Mouse (Mus musculus): ENCODE data around the gene Flad1. TPM values are rescaled to one million over a fixed set of nuclear protein-coding genes. Genes with fewer than 3 reads are reported as not detected.

Flad1 gene
- polyA plus RNA-seq, 1 experiment from 2014 or later = 37.8 TPM

- no peak overlapping the region for H3K4me3 ChIP-seq (replicated peaks)
- ATAC-seq = no peak
- no peak overlapping the region for H3K27ac ChIP-seq
- no peaks in the 10 kb centered on the region for H3K36me3 ChIP-seq
- H3K4me1 ChIP-seq (replicated peaks) = peaks cover 17% of the 10 kb centered on the region
- no peaks in the 10 kb centered on the region for H3K9me3 ChIP-seq
- H3K27me3 ChIP-seq = 0 out of 2 replicates have a peak, but pooled peaks cover 3% of the 10 kb centered on the region
- H3K4me2 ChIP-seq (replicated peaks) = no peak overlapping the region
- peak overlapping the region; percentile 21; the same call in 1 of the 2 replicates for H3K9ac ChIP-seq (replicated peaks)
- 38% methylated on average over 12 of the region's 12 CpGs for WGBS
Measured at GRCm38 (mm10) chr3:89384331-89385076, 27.2 kb downstream of the Flad1 start.

- no peak for ATAC-seq
- no peak overlapping the region for H3K4me3 ChIP-seq (replicated peaks)
- H3K27me3 ChIP-seq = 0 out of 2 replicates have a peak, but pooled peaks cover 3% of the 10 kb centered on the region
- H3K4me1 ChIP-seq (replicated peaks) = peaks cover 25% of the 10 kb centered on the region
- no peaks in the 10 kb centered on the region for H3K9me3 ChIP-seq
- H3K27ac ChIP-seq = no peak overlapping the region
- H3K36me3 ChIP-seq = no peaks in the 10 kb centered on the region
- no peak overlapping the region for H3K4me2 ChIP-seq (replicated peaks)
- H3K9ac ChIP-seq (replicated peaks) = no peak overlapping the region
- 90% methylated on average over 5 of the region's 5 CpGs for whole genome bisulfite sequencing
Measured at GRCm38 (mm10) chr3:89383651-89384255, 27.9 kb downstream of the Flad1 start.

GRCm38 (mm10) chr3:89382950-89383349, 28.7 kb downstream of the Flad1 start:
- H3K4me3 ChIP-seq (replicated peaks) = no peak overlapping the region
- no peaks in the 10 kb centered on the region for H3K36me3 ChIP-seq
- H3K9me3 ChIP-seq = no peaks in the 10 kb centered on the region
- ATAC-seq = no peak
- H3K9ac ChIP-seq (replicated peaks) = no peak overlapping the region
- WGBS = 85% methylated on average over 5 of the region's 5 CpGs
- H3K27me3 ChIP-seq = 0 out of 2 replicates have a peak, but pooled peaks cover 3% of the 10 kb centered on the region
- H3K4me2 ChIP-seq (replicated peaks) = no peak overlapping the region
- peaks cover 32% of the 10 kb centered on the region for H3K4me1 ChIP-seq (replicated peaks)
- H3K27ac ChIP-seq = no peak overlapping the region

- 88% methylated on average over 9 of the region's 9 CpGs for WGBS
- Histone ChIP-seq H3K27me3 (0 out of 2 replicates have a peak, but pooled peaks cover 3% of the 10 kb centered on the region), H3K4me1 (replicated peaks) (peaks cover 35% of the 10 kb centered on the region), H3K9me3 (no peaks in the 10 kb centered on the region), H3K9ac (replicated peaks) (no peak overlapping the region), H3K4me3 (replicated peaks) (no peak overlapping the region), H3K36me3 (no peaks in the 10 kb centered on the region), H3K27ac (no peak overlapping the region), H3K4me2 (replicated peaks) (no peak overlapping the region)
- ATAC-seq = no peak
Measured at GRCm38 (mm10) chr3:89382033-89382882, 29.4 kb downstream of the Flad1 start.

GRCm38 (mm10) chr3:89381233-89381632, 30.4 kb downstream of the Flad1 start:
- no peak for ATAC-seq
- Histone ChIP-seq H3K9ac (replicated peaks) (no peak overlapping the region), H3K4me1 (replicated peaks) (peaks cover 35% of the 10 kb centered on the region), H3K36me3 (no peaks in the 10 kb centered on the region), H3K9me3 (no peaks in the 10 kb centered on the region), H3K4me2 (replicated peaks) (no peak overlapping the region), H3K4me3 (replicated peaks) (no peak overlapping the region), H3K27me3 (0 out of 2 replicates have a peak, but pooled peaks cover 3% of the 10 kb centered on the region), H3K27ac (no peak overlapping the region)
- WGBS = 81% methylated on average over 11 of the region's 11 CpGs

DNA sequence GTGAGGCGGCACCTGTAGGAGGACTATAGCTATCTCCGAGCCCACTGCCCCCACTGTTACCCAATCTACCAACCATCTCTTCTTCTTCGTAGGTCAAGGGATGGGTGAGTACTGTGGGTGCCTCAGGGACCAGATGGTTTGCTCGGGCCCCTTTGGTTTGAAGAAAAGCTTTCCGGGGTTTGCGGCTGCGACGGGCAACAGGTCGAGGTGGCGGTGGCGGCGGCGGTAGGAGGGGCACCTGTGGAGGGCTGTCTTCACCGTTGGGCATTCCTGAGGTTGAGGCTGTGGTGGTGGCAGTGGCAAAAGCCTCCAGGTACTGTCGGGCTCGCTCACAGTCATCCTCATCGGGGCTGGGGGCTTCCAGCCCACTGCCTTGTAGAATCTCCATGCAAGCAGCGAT, 31.0 kb downstream of the Flad1 start:
- 0 out of 2 replicates have a peak, but pooled peaks cover 3% of the 10 kb centered on the region for H3K27me3 ChIP-seq
- no peak overlapping the region for H3K9ac ChIP-seq (replicated peaks)
- no peak overlapping the region for H3K27ac ChIP-seq
- no peaks in the 10 kb centered on the region for H3K9me3 ChIP-seq
- H3K4me1 ChIP-seq (replicated peaks) = peaks cover 35% of the 10 kb centered on the region
- H3K4me2 ChIP-seq (replicated peaks) = no peak overlapping the region
- 94% methylated on average over 18 of the region's 18 CpGs for WGBS
- ATAC-seq = no peak
- H3K4me3 ChIP-seq (replicated peaks) = no peak overlapping the region
- H3K36me3 ChIP-seq = no peaks in the 10 kb centered on the region

GRCm38 (mm10) chr3:89380291-89380690, 31.4 kb downstream of the Flad1 start:
- no peak overlapping the region for H3K4me3 ChIP-seq (replicated peaks)
- ATAC-seq = no peak
- H3K9ac ChIP-seq (replicated peaks) = no peak overlapping the region
- no peaks in the 10 kb centered on the region for H3K9me3 ChIP-seq
- H3K4me2 ChIP-seq (replicated peaks) = no peak overlapping the region
- H3K4me1 ChIP-seq (replicated peaks) = peaks cover 31% of the 10 kb centered on the region
- no peaks in the 10 kb centered on the region for H3K36me3 ChIP-seq
- 91% methylated on average over 14 of the region's 14 CpGs for WGBS
- no peaks in the 10 kb centered on the region for H3K27me3 ChIP-seq
- no peak overlapping the region for H3K27ac ChIP-seq

DNA sequence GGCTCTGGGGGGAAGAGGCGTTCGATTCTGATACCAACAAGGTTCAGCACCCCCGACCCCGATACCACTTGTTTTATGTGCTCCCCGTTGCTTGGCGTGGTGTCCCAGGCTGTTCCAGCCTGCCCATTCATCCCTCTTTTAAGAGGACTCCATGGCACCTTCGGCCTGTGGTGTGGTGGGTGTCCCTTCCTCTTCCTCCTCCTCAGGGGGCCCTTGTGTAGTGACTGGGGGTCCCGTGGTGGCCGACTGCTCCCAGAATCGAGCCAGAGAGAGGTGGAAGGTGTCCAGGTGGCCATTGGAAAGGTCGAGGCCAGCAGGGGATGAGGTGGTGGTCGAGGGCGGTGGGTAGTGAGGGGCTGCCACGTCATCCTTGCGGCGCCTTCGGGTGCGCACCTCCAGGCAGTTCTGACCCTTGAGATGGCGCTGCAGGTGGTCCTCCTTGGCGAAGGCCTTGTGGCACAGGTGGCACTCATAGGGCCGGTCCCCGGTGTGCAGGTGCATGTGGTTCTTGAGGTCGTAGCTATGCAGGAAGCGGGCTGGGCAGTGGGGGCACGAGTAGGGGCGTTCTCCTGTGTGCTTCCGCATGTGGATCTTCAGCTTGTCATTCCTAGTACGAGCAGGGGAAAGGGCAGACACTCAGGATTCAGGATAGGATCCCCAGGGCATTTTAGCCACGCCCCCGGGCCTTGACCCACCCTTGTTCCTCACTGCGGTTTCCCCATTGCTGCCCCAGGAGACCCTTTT, 32.1 kb downstream of the Flad1 start:
- H3K4me3 ChIP-seq (replicated peaks) = no peak overlapping the region
- H3K27me3 ChIP-seq = no peaks in the 10 kb centered on the region
- peaks cover 24% of the 10 kb centered on the region for H3K4me1 ChIP-seq (replicated peaks)
- no peak overlapping the region for H3K27ac ChIP-seq
- H3K4me2 ChIP-seq (replicated peaks) = peak overlapping the region; percentile 84
- ATAC-seq = no peak
- H3K36me3 ChIP-seq = no peaks in the 10 kb centered on the region
- no peaks in the 10 kb centered on the region for H3K9me3 ChIP-seq
- 0 out of 2 replicates have a peak overlapping the region, but pooled peaks have one; percentile 78 for H3K9ac ChIP-seq (replicated peaks)
- WGBS = 86% methylated on average over 31 of the region's 31 CpGs

- WGBS = 1% methylated on average over 28 of the region's 29 CpGs
Measured at GRCm38 (mm10) chr3:89378394-89379067, 33.1 kb downstream of the Flad1 start.

GRCm38 (mm10) chr3:89377831-89378230, 33.8 kb downstream of the Flad1 start:
- H3K9ac ChIP-seq (replicated peaks) = peak overlapping the region; percentile 78; the same call in 1 of the 2 replicates
- H3K27ac ChIP-seq = no peak overlapping the region
- WGBS = 75% methylated on average over 4 of the region's 4 CpGs
- H3K36me3 ChIP-seq = no peaks in the 10 kb centered on the region
- no peaks in the 10 kb centered on the region for H3K27me3 ChIP-seq
- H3K4me3 ChIP-seq (replicated peaks) = no peak overlapping the region; the same call in 1 of the 2 replicates
- ATAC-seq = peak; percentile 44
- peak overlapping the region; percentile 84 for H3K4me2 ChIP-seq (replicated peaks)
- no peaks in the 10 kb centered on the region for H3K9me3 ChIP-seq
- H3K4me1 ChIP-seq (replicated peaks) = peaks cover 19% of the 10 kb centered on the region

More at GRCm38 (mm10) chr3:89378394-89379067, 33.1 kb downstream of the Flad1 start:
- Histone ChIP-seq H3K4me3 (replicated peaks) (peak overlapping the region; percentile 57), H3K9ac (replicated peaks) (peak overlapping the region; percentile 78), H3K9me3 (no peaks in the 10 kb centered on the region), H3K27ac (0 out of 2 replicates have a peak overlapping the region, but pooled peaks have one; percentile 39), H3K4me2 (replicated peaks) (peak overlapping the region; percentile 84), H3K4me1 (replicated peaks) (peaks cover 19% of the 10 kb centered on the region), H3K27me3 (no peaks in the 10 kb centered on the region), H3K36me3 (no peaks in the 10 kb centered on the region)
- ATAC-seq = peak; percentile 92

Data from midbrain, embryonic 13.5 days (tissue).